Mouse (Mus musculus) G1E (cell line): ENCODE measurements around the gene Ccdc9b.

Experiments
- CTCF ChIP-seq: IDR thresholded peaks from 2 replicates; pipeline ENCODE4 v1.5.1; 2012; ENCODE audit warnings: low read depth, low read length, inconsistent platforms, mixed read lengths
- GATA2 ChIP-seq: IDR thresholded peaks from 2 replicates; pipeline ENCODE4 v1.6.1; 2012; ENCODE audit warnings: low read depth, low read length, inconsistent platforms, borderline replicate concordance

GRCm38 (mm10) chr2:118756103-118756502 is 6.4 kb downstream of the Ccdc9b start:
- TF ChIP-seq CTCF, result no peak
- no peak for TF ChIP-seq GATA2
